Mouse (Mus musculus) limb, embryonic 12.5 days (tissue): ENCODE results near the gene Snx20. TPM values are rescaled to one million over a fixed set of nuclear protein-coding genes. Genes with fewer than 3 reads are reported as not detected.

Experiments
- ATAC-seq: fragments of 200-750 bp; cut with Nextera tagmentation; 2 replicates; pipeline ENCODE4 v1.8.0; 2017; ENCODE audit warnings: low read depth, moderate TSS enrichment; ENCODE audit not compliant: insufficient number of reproducible peaks, insufficient read depth, low FRiP score, low TSS enrichment
- H3K27ac ChIP-seq: fragments of 300-500 bp; sonication (generic); 2 replicates; pipeline ENCODE4 v1.5.1; 2016; ENCODE audit warnings: mild to moderate bottlenecking, moderate library complexity
- H3K27me3 ChIP-seq: fragments of 300-500 bp; sonication (generic); 2 replicates; pipeline ENCODE4 v1.6.1; 2016; ENCODE audit warnings: mild to moderate bottlenecking, moderate library complexity
- H3K36me3 ChIP-seq: fragments of 300-500 bp; sonication (generic); 2 replicates; pipeline ENCODE4 v1.6.1; 2016; ENCODE audit warnings: mild to moderate bottlenecking, moderate library complexity
- H3K4me1 ChIP-seq: fragments of 300-500 bp; sonication (generic); replicated peaks from 2 replicates; pipeline ENCODE4 v1.6.1; 2016
- H3K4me2 ChIP-seq: fragments of 300-500 bp; sonication (generic); 2 replicates; pipeline ENCODE4 v1.6.1; 2016; ENCODE audit warnings: mild to moderate bottlenecking, moderate library complexity
- H3K4me3 ChIP-seq: fragments of 300-500 bp; sonication (generic); replicated peaks from 2 replicates; pipeline ENCODE4 v1.5.1; 2016; ENCODE audit warnings: mild to moderate bottlenecking
- H3K9ac ChIP-seq: fragments of 300-500 bp; sonication (generic); replicated peaks from 2 replicates; pipeline ENCODE4 v1.6.1; 2016; ENCODE audit warnings: mild to moderate bottlenecking, moderate library complexity
- H3K9me3 ChIP-seq: fragments of 300-500 bp; sonication (generic); 2 replicates; pipeline ENCODE4 v1.6.1; 2016; ENCODE audit warnings: mild to moderate bottlenecking, moderate library complexity
- WGBS: fragments of 180-500 bp; shearing (Covaris S2); methylation state at CpG from one replicate; pipeline ENCODE4 v1.1.7; 2016; 5-methylcytosine and 5-hydroxymethylcytosine counted together
- polyA plus RNA-seq: library from polyadenylated mRNA; unstranded; fragments of >200 nt; fragmentation: Nextera tagmentation; extraction: Ambion mirVana; gene quantifications from 2 replicates; pipeline ENCODE4 v1.2.1, GENCODE M21; 2016

Gene Snx20
- 0.97 and 1.7 TPM in 2 replicates for polyA plus RNA-seq

GRCm38 (mm10) chr8:88635474-88636397 is at the start of gene Snx20:
Gene Snx20, minus strand, starts transcription at chr8:88636128.
- Histone ChIP-seq H3K9ac (no peak within 1 kb of the TSS), H3K4me2 (no peak within 1 kb of the TSS), H3K27me3 (no peaks in the 10 kb centered on the region), H3K4me1 (no peaks in the 10 kb centered on the region), H3K27ac (no peak within 1 kb of the TSS), H3K4me3 (no peak within 1 kb of the TSS), H3K9me3 (no peaks in the 10 kb centered on the region), H3K36me3 (no peaks in the 10 kb centered on the region)
- 84% methylated on average over 14 of the region's 14 CpGs for WGBS
- ATAC-seq = no peak

GRCm38 (mm10) chr8:88683656-88684289 is 47.8 kb upstream of the Snx20 start:
- WGBS = 79% methylated on average over 7 of the region's 7 CpGs
- Histone ChIP-seq H3K4me3 (no peak overlapping the region), H3K27me3 (peaks cover 4% of the 10 kb centered on the region; the same call in 1 of the 2 replicates), H3K9me3 (no peaks in the 10 kb centered on the region), H3K9ac (no peak overlapping the region), H3K27ac (no peak overlapping the region), H3K4me2 (no peak overlapping the region), H3K36me3 (no peaks in the 10 kb centered on the region), H3K4me1 (0 out of 2 replicates have a peak, but pooled peaks cover 9% of the 10 kb centered on the region)
- no peak for ATAC-seq

- Histone ChIP-seq H3K27me3 (peaks cover 4% of the 10 kb centered on the region; the same call in 1 of the 2 replicates), H3K4me2 (no peak overlapping the region), H3K4me3 (no peak overlapping the region), H3K36me3 (no peaks in the 10 kb centered on the region), H3K9ac (no peak overlapping the region), H3K9me3 (no peaks in the 10 kb centered on the region), H3K27ac (no peak overlapping the region), H3K4me1 (no peaks in the 10 kb centered on the region)
- WGBS = 91% methylated on average over 8 of the region's 8 CpGs
- ATAC-seq = no peak
Measured at GRCm38 (mm10) chr8:88681046-88681445, 45.1 kb upstream of the Snx20 start.

- H3K4me2 ChIP-seq = no peak overlapping the region
- H3K4me3 ChIP-seq = no peak overlapping the region
- 96% methylated on average over 2 of the region's 2 CpGs for WGBS
- no peak overlapping the region for H3K9ac ChIP-seq
- no peak overlapping the region for H3K27ac ChIP-seq
- H3K9me3 ChIP-seq = no peaks in the 10 kb centered on the region
- peaks cover 4% of the 10 kb centered on the region; the same call in 1 of the 2 replicates for H3K27me3 ChIP-seq
- H3K36me3 ChIP-seq = no peaks in the 10 kb centered on the region
- no peaks in the 10 kb centered on the region for H3K4me1 ChIP-seq
- no peak for ATAC-seq
Measured at GRCm38 (mm10) chr8:88680566-88680965, 44.6 kb upstream of the Snx20 start.

GRCm38 (mm10) chr8:88677071-88677470 is 41.1 kb upstream of the Snx20 start:
- Histone ChIP-seq H3K4me1 (no peaks in the 10 kb centered on the region), H3K9ac (no peak overlapping the region), H3K4me2 (no peak overlapping the region), H3K27me3 (no peaks in the 10 kb centered on the region), H3K9me3 (no peaks in the 10 kb centered on the region), H3K27ac (no peak overlapping the region), H3K4me3 (no peak overlapping the region), H3K36me3 (no peaks in the 10 kb centered on the region)
- ATAC-seq = no peak
- 79% methylated on average over 8 of the region's 8 CpGs for WGBS

- no peak overlapping the region for H3K4me2 ChIP-seq
- H3K9ac ChIP-seq = no peak overlapping the region
- H3K9me3 ChIP-seq = no peaks in the 10 kb centered on the region
- H3K27ac ChIP-seq = no peak overlapping the region
- H3K4me1 ChIP-seq = no peaks in the 10 kb centered on the region
- ATAC-seq = no peak
- 86% methylated on average over 12 of the region's 12 CpGs for WGBS
- no peaks in the 10 kb centered on the region for H3K36me3 ChIP-seq
- H3K4me3 ChIP-seq = no peak overlapping the region
- H3K27me3 ChIP-seq = no peaks in the 10 kb centered on the region
Measured at GRCm38 (mm10) chr8:88675372-88676165, 39.6 kb upstream of the Snx20 start.

- H3K36me3 ChIP-seq = no peaks in the 10 kb centered on the region
- no peak overlapping the region for H3K27ac ChIP-seq
- H3K4me1 ChIP-seq = no peaks in the 10 kb centered on the region
- no peak overlapping the region for H3K4me3 ChIP-seq
- 55% methylated on average over 5 of the region's 5 CpGs for WGBS
- no peaks in the 10 kb centered on the region for H3K27me3 ChIP-seq
- no peak for ATAC-seq
- H3K4me2 ChIP-seq = no peak overlapping the region
- H3K9ac ChIP-seq = no peak overlapping the region
- no peaks in the 10 kb centered on the region for H3K9me3 ChIP-seq
Measured at GRCm38 (mm10) chr8:88673859-88674258, 37.9 kb upstream of the Snx20 start.

GRCm38 (mm10) chr8:88671575-88671974 is 35.6 kb upstream of the Snx20 start:
- no peak for ATAC-seq
- Histone ChIP-seq H3K4me3 (no peak overlapping the region), H3K36me3 (no peaks in the 10 kb centered on the region), H3K27ac (no peak overlapping the region), H3K4me2 (no peak overlapping the region), H3K9me3 (no peaks in the 10 kb centered on the region), H3K27me3 (no peaks in the 10 kb centered on the region), H3K9ac (no peak overlapping the region), H3K4me1 (0 out of 2 replicates have a peak, but pooled peaks cover 6% of the 10 kb centered on the region)
- WGBS = 80% methylated on average over 10 of the region's 10 CpGs

GRCm38 (mm10) chr8:88670782-88671181 is 34.9 kb upstream of the Snx20 start:
- H3K9me3 ChIP-seq = no peaks in the 10 kb centered on the region
- H3K4me1 ChIP-seq = 0 out of 2 replicates have a peak, but pooled peaks cover 10% of the 10 kb centered on the region
- H3K4me2 ChIP-seq = no peak overlapping the region
- no peak overlapping the region for H3K9ac ChIP-seq
- H3K36me3 ChIP-seq = no peaks in the 10 kb centered on the region
- no peak for ATAC-seq
- no peak overlapping the region for H3K4me3 ChIP-seq
- WGBS = 81% methylated on average over 6 of the region's 6 CpGs
- H3K27me3 ChIP-seq = no peaks in the 10 kb centered on the region
- H3K27ac ChIP-seq = no peak overlapping the region

- 72% methylated on average over 14 of the region's 14 CpGs for WGBS
- Histone ChIP-seq H3K4me2 (no peak overlapping the region), H3K4me1 (0 out of 2 replicates have a peak, but pooled peaks cover 10% of the 10 kb centered on the region), H3K36me3 (no peaks in the 10 kb centered on the region), H3K9ac (no peak overlapping the region), H3K27me3 (0 out of 2 replicates have a peak, but pooled peaks cover 3% of the 10 kb centered on the region), H3K27ac (no peak overlapping the region), H3K9me3 (no peaks in the 10 kb centered on the region), H3K4me3 (no peak overlapping the region)
- no peak for ATAC-seq
Measured at GRCm38 (mm10) chr8:88668400-88669086, 32.6 kb upstream of the Snx20 start.
